Mouse (Mus musculus): ENCODE results near the gene Stk24.

DNA sequence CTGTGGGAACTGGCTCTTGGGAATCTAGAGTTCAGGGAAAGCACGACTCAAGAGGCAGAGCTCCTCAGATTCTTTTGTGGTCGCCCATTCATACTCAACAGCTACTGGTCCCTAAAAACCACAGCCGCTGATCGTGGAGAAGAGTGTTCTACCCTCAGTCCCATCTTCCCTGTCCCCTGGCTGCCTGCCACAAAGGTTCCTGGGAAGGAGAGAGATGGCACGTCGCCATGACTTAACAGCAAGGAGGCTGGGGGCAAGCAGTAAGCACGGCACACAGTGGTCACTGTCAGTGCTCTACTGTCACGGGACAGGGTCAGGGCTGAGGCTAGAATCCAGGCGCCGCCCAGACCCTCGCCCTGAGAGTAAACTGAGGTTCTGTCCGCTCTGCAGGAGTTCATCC lies 104.8 kb downstream of the Stk24 start:
- TF ChIP-seq POLR2A (IDR thresholded peaks at IDR 0.05; ENCODE audit: control insufficient read depth in 1 of 2, insufficient read depth in 1 of 2, low read depth in 1 of 2, low read length in 2 of 2, poor library complexity in 1 of 2) (no peak), CTCF (IDR thresholded peaks at IDR 0.05 in 2 of 3, conservative IDR thresholded peaks at IDR 0.05 in 1 of 3; ENCODE audit: control insufficient read depth in 1 of 3, insufficient read depth in 1 of 3, low read depth in 2 of 3, low read length in 3 of 3, poor library complexity in 1 of 3, severe bottlenecking in 1 of 3) (no peak)
